In the genomic region with DNA sequence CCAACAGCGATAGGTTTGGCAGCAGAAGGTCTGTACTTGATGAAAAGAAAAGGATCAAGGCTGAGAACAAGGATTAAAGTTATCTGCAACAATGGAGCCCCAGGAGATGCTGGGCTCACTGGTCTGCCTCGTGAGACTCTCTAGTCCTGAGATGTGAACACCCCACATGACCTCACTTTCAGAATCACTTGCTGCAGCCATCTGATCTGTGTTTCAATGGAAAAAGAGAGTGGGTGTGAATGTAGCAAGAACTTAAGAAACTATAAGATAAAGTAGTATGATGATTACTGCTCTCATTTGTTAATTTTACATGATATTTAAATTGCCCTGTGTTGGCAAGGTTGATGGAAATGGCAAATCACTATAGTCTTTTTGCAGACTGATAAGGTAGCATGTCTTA, we compare ENCODE assay signal across 27 mouse cellular contexts.
"Had no signal": no experiment of that assay in that cellular context is flagged by ENCODE, and none has a peak within 500 bp of the region (broad histone marks: within the 10 kb centered on the region; RNA-seq: fewer than 3 reads in every experiment).

No protein-coding gene starts in this region.

- H3K4me2 ChIP-seq: heart, embryonic 12.5 days; hindbrain, embryonic 12.5 days; hindbrain, embryonic 14.5 days; intestine, embryonic 15.5 days; limb, embryonic 13.5 days; limb, embryonic 15.5 days; liver, embryonic 12.5 days had no signal

- ATAC-seq: hindbrain, embryonic 16.5 days; intestine, embryonic 15.5 days; intestine, postnatal 0 days; liver, embryonic 12.5 days had no signal

- H3K4me1 ChIP-seq: heart, embryonic 10.5 days; heart, embryonic 12.5 days; hindbrain, embryonic 10.5 days; hindbrain, embryonic 12.5 days; intestine, embryonic 15.5 days; limb, embryonic 13.5 days; limb, embryonic 15.5 days; liver, embryonic 12.5 days had no signal

- H3K9me3 ChIP-seq: heart, embryonic 10.5 days; heart, embryonic 12.5 days; hindbrain, embryonic 12.5 days; intestine, embryonic 15.5 days; limb, embryonic 15.5 days; liver, embryonic 12.5 days had no signal

- H3K4me3 ChIP-seq: gastrocnemius, adult 2 months; heart, embryonic 10.5 days; heart, embryonic 12.5 days; hindbrain, embryonic 10.5 days; hindbrain, embryonic 12.5 days; intestine, embryonic 15.5 days; layer of hippocampus, adult 2 months; limb, embryonic 13.5 days; limb, embryonic 15.5 days; liver, embryonic 12.5 days had no signal

- DNase-seq: gastrocnemius, adult 2 months; gastrocnemius, postnatal 10 days; gastrocnemius, postnatal 25 days; heart, adult 18-20 months; heart, postnatal 10 days; heart, postnatal 4 days; kidney, adult 18-20 months; kidney, adult 8-10 months; kidney, postnatal 10 days; kidney, postnatal 25 days; kidney, postnatal 4 days; layer of hippocampus, adult 9-11 months; layer of hippocampus, postnatal 36 days; left cerebral cortex, postnatal 4 days had no signal

- H3K27me3 ChIP-seq: heart, embryonic 12.5 days; hindbrain, embryonic 12.5 days; intestine, embryonic 15.5 days; limb, embryonic 13.5 days; limb, embryonic 15.5 days; liver, embryonic 12.5 days had no signal

- H3K9ac ChIP-seq: heart, embryonic 12.5 days; hindbrain, embryonic 12.5 days; hindbrain, embryonic 14.5 days; intestine, embryonic 15.5 days; limb, embryonic 13.5 days; limb, embryonic 15.5 days; liver, embryonic 12.5 days; liver, embryonic 14.5 days had no signal

- H3K27ac ChIP-seq: gastrocnemius, adult 2 months; heart, embryonic 10.5 days; hindbrain, embryonic 10.5 days; hindbrain, embryonic 12.5 days; hindbrain, embryonic 14.5 days; intestine, embryonic 15.5 days; layer of hippocampus, adult 2 months; limb, embryonic 13.5 days; limb, embryonic 15.5 days; liver, embryonic 12.5 days; liver, embryonic 14.5 days had no signal

- H3K36me3 ChIP-seq: heart, embryonic 10.5 days; heart, embryonic 12.5 days; hindbrain, embryonic 10.5 days; hindbrain, embryonic 12.5 days; intestine, embryonic 15.5 days; limb, embryonic 13.5 days; limb, embryonic 15.5 days; liver, embryonic 12.5 days had no signal
